ENCODE assay signal across 20 mouse cellular contexts in the genomic region with DNA sequence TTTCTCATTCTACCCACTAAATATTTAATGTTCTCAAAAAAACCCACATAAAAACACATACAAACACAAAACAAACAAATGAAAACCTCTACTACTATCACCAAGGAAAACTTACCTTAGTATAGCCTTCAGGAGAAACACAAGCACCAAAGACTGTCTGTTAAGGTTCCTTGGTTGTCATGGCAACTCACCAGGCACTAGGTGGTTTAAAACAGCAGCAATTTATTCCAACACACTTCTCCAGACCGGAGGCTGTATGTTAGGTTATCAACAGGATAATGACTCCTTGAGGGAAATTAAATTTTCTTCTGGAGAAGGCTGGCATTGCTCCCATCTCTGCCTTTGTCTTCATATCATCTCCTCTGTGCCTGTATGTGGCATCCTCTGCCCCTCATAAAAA.
DNase-seq lines count a peak whose midpoint lies in the region; ATAC-seq and TF ChIP-seq lines count a peak whose summit lies in the region.
"Had no signal": no experiment of that assay in that cellular context is flagged by ENCODE, and none has a peak within 500 bp of the region (broad histone marks: within the 10 kb centered on the region; RNA-seq: fewer than 3 reads in every experiment).

No protein-coding gene starts in this region.

- no peak overlapping the region for H3K4me2 ChIP-seq in forebrain, postnatal 0 days (ENCODE audit: low read depth)
- H3K4me2 ChIP-seq: embryonic facial prominence, embryonic 12.5 days; liver, embryonic 13.5 days; lung, embryonic 14.5 days had no signal

- WGBS in forebrain, postnatal 0 days = 23% methylated on average over 1 of the region's 1 CpGs
- 58% methylated on average over 1 of the region's 1 CpGs for WGBS in forebrain, embryonic 10.5 days

- H3K27ac ChIP-seq in forebrain, postnatal 0 days (ENCODE audit: low read depth, low read length) = no peak overlapping the region
- H3K27ac ChIP-seq in forebrain, embryonic 10.5 days = no peak overlapping the region
- H3K27ac ChIP-seq: embryonic facial prominence, embryonic 12.5 days; heart, adult 2 months; liver, embryonic 13.5 days had no signal

- no peaks in the 10 kb centered on the region for H3K27me3 ChIP-seq in forebrain, postnatal 0 days (ENCODE audit: insufficient read depth, low read length)
- H3K27me3 ChIP-seq in forebrain, embryonic 10.5 days (ENCODE audit: poor library complexity, severe bottlenecking) = no peaks in the 10 kb centered on the region
- H3K27me3 ChIP-seq: embryonic facial prominence, embryonic 12.5 days; liver, embryonic 13.5 days had no signal

- H3K36me3 ChIP-seq in forebrain, postnatal 0 days (ENCODE audit: insufficient read depth) = no peaks in the 10 kb centered on the region
- H3K36me3 ChIP-seq in forebrain, embryonic 10.5 days (replicated peaks) = no peaks in the 10 kb centered on the region
- H3K36me3 ChIP-seq: embryonic facial prominence, embryonic 12.5 days; liver, embryonic 13.5 days had no signal

- ATAC-seq in forebrain, postnatal 0 days = peak; percentile 66

- H3K9ac ChIP-seq in forebrain, postnatal 0 days = no peak overlapping the region
- H3K9ac ChIP-seq: embryonic facial prominence, embryonic 12.5 days; liver, embryonic 13.5 days; lung, embryonic 14.5 days had no signal

- TF ChIP-seq CTCF in forebrain, postnatal 0 days (IDR thresholded peaks at IDR 0.05; ENCODE audit: low read depth) = no peak

- no peaks in the 10 kb centered on the region for H3K4me1 ChIP-seq in forebrain, postnatal 0 days (ENCODE audit: insufficient read depth)
- peaks cover 5% of the 10 kb centered on the region for H3K4me1 ChIP-seq in forebrain, embryonic 10.5 days
- H3K4me1 ChIP-seq: embryonic facial prominence, embryonic 12.5 days; liver, embryonic 13.5 days had no signal

- no peaks in the 10 kb centered on the region for H3K9me3 ChIP-seq in forebrain, postnatal 0 days (ENCODE audit: low read length)
- no peaks in the 10 kb centered on the region; the same call in 1 of the 2 replicates for H3K9me3 ChIP-seq in forebrain, embryonic 10.5 days
- H3K9me3 ChIP-seq: embryonic facial prominence, embryonic 12.5 days; liver, embryonic 13.5 days had no signal

- no peak overlapping the region for H3K4me3 ChIP-seq in forebrain, postnatal 0 days (ENCODE audit: low read depth, low read length)
- no peak overlapping the region for H3K4me3 ChIP-seq in forebrain, embryonic 10.5 days
- H3K4me3 ChIP-seq: embryonic facial prominence, embryonic 12.5 days; heart, adult 2 months; liver, embryonic 13.5 days had no signal

- intact Hi-C loops in left cerebral cortex, postnatal 25 days (cut with DNase I) = no loop called here
- intact Hi-C loops in left cerebral cortex, postnatal 36 days (cut with DNase I) = no loop called here
- intact Hi-C loops in heart, postnatal 36 days (cut with DNase I) = no loop called here

- DNase-seq in forebrain, postnatal 0 days = peak; percentile 27
- DNase-seq in forebrain, embryonic 10.5 days (ENCODE audit: extremely low spot score, low spot score) = no peak
- peak; percentile 3 to 16 for DNase-seq in left cerebral cortex, postnatal 25 days (ENCODE audit: low spot score in 2 of 2)
- DNase-seq in left cerebral cortex, postnatal 36 days (ENCODE audit: low spot score in 2 of 2) = no peak
- DNase-seq in R1 (ENCODE audit: low read depth, low spot score) = peak; percentile 13
- peak; percentile 26 for DNase-seq in brain, embryonic 18.5 days (ENCODE audit: low read depth, low spot score)
- DNase-seq in heart, postnatal 36 days = no peak
- DNase-seq: adrenal gland, postnatal 36 days; cerebellum, adult 18-20 months; cerebellum, postnatal 14 days; gastrocnemius, postnatal 36 days; heart, adult 2 months; kidney, adult 2 months; kidney, postnatal 14 days; liver, embryonic 13.5 days; lung, embryonic 14.5 days; retina, postnatal 1 day; right cerebral cortex, postnatal 4 days; thymus, postnatal 25 days had no signal

Comparison
In these comparisons a context has a peak if more than half of its experiments do, and no peak if none do; other contexts are left out.
1. DNase-seq: peak in forebrain, postnatal 0 days (single experiment), left cerebral cortex, postnatal 25 days (2 of 2), R1 (single experiment) and brain, embryonic 18.5 days (single experiment); none in forebrain, embryonic 10.5 days (single experiment), left cerebral cortex, postnatal 36 days (0 of 2) and heart, postnatal 36 days (0 of 2).